Mouse (Mus musculus) stomach, embryonic 16.5 days (tissue): ENCODE results near the gene Cbl. TPM values are rescaled to one million over a fixed set of nuclear protein-coding genes. Genes with fewer than 3 reads are reported as not detected.
A peak's percentile ranks its signal among the peaks of the same experiment; 100 is the strongest.
"Not testable (repeated sequence)": the region's sequence is repeated elsewhere in the genome, so short reads cannot be mapped to it uniquely, and the experiment has no call there.

Source experiments
- ATAC-seq: fragments of 200-750 bp; cut with Nextera tagmentation; 2 replicates; pipeline ENCODE4 v1.8.0; 2017; ENCODE audit warnings: moderate number of reproducible peaks, moderate TSS enrichment; ENCODE audit not compliant: insufficient read depth, low FRiP score
- H3K27ac ChIP-seq: fragments of 300-500 bp; sonication (generic); 2 replicates; pipeline ENCODE4 v1.5.1; 2014; ENCODE audit warnings: low read length
- H3K27me3 ChIP-seq: fragments of 300-500 bp; sonication (generic); 2 replicates; pipeline ENCODE4 v1.6.1; 2014; ENCODE audit warnings: low read length, control low read depth, mixed read lengths; ENCODE audit not compliant: control insufficient read depth, insufficient read depth
- H3K36me3 ChIP-seq: fragments of 300-500 bp; sonication (generic); 2 replicates; pipeline ENCODE4 v1.6.1; 2014; ENCODE audit warnings: low read length; ENCODE audit not compliant: control insufficient read depth, insufficient read depth
- H3K4me1 ChIP-seq: fragments of 300-500 bp; sonication (generic); 2 replicates; pipeline ENCODE4 v1.6.1; 2014; ENCODE audit warnings: low read length, control low read depth, mixed read lengths; ENCODE audit not compliant: control insufficient read depth, insufficient read depth
- H3K4me2 ChIP-seq: fragments of 300-500 bp; sonication (generic); 2 replicates; pipeline ENCODE4 v1.6.1; 2014; ENCODE audit warnings: low read depth, low read length, mixed read lengths
- H3K4me3 ChIP-seq: fragments of 300-500 bp; sonication (generic); replicated peaks from 2 replicates; pipeline ENCODE4 v1.5.1; 2014; ENCODE audit warnings: mild to moderate bottlenecking, low read length
- H3K9ac ChIP-seq: fragments of 300-500 bp; sonication (generic); 2 replicates; pipeline ENCODE4 v1.6.1; 2014; ENCODE audit warnings: low read length
- H3K9me3 ChIP-seq: fragments of 300-500 bp; sonication (generic); replicated peaks from 2 replicates; pipeline ENCODE4 v1.6.1; 2016; ENCODE audit warnings: low read length, control low read depth; ENCODE audit not compliant: control insufficient read depth
- WGBS: fragments of 180-500 bp; shearing (Covaris S2); extraction: QIAGEN DNeasy Blood & Tissue Kit; methylation state at CpG from one replicate; pipeline ENCODE4 v1.1.7; 2014; 5-methylcytosine and 5-hydroxymethylcytosine counted together
- polyA plus RNA-seq: library from polyadenylated mRNA; unstranded; fragments of >200 nt; fragmentation: Nextera tagmentation; extraction: Ambion mirVana; gene quantifications from 2 replicates; pipeline ENCODE4 v1.2.1, GENCODE M21; 2015

Gene Cbl
- polyA plus RNA-seq, 1 experiment from 2014 or later = 14.0 TPM

GRCm38 (mm10) chr9:44111909-44112308 lies 121.9 kb downstream of the Cbl start:
- not testable (repeated sequence) for H3K9ac ChIP-seq, H3K36me3 ChIP-seq, ATAC-seq, H3K27me3 ChIP-seq, H3K27ac ChIP-seq, H3K9me3 ChIP-seq
- WGBS = 48% methylated on average over 10 of the region's 12 CpGs
- H3K4me2 ChIP-seq = peak overlapping the region; percentile 52
- peak overlapping the region; percentile 83; the same call in 1 of the 2 replicates for H3K4me3 ChIP-seq
- H3K4me1 ChIP-seq = peaks cover 35% of the 10 kb centered on the region

DNA sequence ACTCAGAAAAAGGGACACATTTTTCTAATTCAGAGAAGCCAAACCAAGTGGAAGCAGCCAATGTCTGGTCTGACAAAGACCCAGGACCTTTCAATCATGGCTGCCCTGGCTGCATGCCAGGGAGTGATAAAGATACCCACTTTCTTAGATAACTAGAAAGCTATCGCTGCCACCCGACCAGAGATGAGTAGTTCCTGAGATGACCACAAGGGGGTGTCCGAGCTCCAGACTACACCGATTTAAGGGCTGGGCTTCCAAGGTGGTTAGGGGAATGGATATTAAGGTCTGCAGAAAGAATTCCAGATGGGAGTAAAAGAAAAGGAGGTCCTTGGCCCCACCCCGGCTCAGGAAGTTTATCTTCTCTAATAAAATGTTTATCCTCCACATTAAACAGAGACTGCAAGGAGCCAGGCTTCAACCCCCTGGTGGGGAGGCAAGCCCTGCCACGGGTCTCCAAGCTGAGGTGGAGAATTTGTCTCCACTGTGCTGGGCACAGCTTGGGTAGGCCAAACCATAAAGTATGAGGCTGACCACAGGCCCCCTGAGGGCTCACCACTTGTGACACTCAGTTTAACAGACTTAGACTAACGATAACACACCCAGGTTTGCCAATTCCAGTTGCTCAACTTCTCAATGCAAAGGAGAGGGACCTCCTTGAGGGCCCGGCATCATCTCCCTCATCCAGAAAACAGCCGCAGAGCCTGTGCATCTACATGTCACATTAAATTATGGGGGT lies 124.3 kb downstream of the Cbl start:
- peak overlapping the region; percentile 54 for H3K9ac ChIP-seq
- WGBS = 22% methylated on average over 9 of the region's 9 CpGs
- H3K36me3 ChIP-seq = peaks cover 5% of the 10 kb centered on the region; the same call in 1 of the 2 replicates
- H3K4me1 ChIP-seq = peaks cover 39% of the 10 kb centered on the region
- H3K27ac ChIP-seq = peak overlapping the region; percentile 41; the same call in 1 of the 2 replicates
- H3K9me3 ChIP-seq = no peaks in the 10 kb centered on the region
- ATAC-seq = no peak
- no peaks in the 10 kb centered on the region for H3K27me3 ChIP-seq
- peak overlapping the region; percentile 29 for H3K4me3 ChIP-seq
- peak overlapping the region; percentile 43 for H3K4me2 ChIP-seq

DNA sequence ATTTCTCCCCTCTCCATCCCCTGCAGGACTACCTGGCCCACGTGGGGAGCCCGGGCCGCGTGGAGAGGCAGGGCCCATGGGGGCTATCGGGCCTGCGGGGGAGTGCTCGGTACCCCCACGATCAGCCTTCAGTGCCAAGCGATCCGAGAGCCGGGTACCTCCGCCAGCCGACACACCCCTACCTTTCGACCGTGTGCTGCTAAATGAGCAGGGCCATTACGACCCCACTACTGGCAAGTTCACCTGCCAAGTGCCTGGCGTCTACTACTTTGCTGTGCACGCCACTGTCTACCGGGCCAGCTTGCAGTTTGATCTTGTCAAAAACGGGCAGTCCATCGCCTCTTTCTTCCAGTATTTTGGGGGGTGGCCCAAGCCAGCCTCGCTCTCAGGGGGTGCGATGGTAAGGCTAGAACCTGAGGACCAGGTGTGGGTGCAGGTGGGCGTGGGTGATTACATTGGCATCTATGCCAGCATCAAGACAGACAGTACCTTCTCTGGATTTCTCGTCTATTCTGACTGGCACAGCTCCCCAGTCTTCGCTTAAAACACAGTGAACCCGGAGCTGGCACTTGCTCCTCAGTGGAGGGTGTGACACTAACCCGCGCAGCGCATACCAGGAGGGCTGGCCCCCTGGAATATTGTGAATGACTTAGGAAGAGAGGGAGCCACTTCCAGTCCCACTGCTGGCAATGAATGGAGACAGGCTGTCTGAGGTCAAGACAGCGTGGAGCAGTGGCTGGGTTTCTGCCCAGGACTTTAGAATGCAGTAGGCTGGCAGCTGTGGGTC lies 125.4 kb downstream of the Cbl start:
- Histone ChIP-seq H3K27me3 (no peaks in the 10 kb centered on the region), H3K36me3 (peaks cover 5% of the 10 kb centered on the region; the same call in 1 of the 2 replicates), H3K4me1 (peaks cover 39% of the 10 kb centered on the region), H3K9me3 (no peaks in the 10 kb centered on the region), H3K4me2 (peak overlapping the region; percentile 43), H3K9ac (peak overlapping the region; percentile 54), H3K4me3 (peak overlapping the region; percentile 15; the same call in 1 of the 2 replicates), H3K27ac (no peak overlapping the region)
- no peak for ATAC-seq
- WGBS = 81% methylated on average over 31 of the region's 31 CpGs

GRCm38 (mm10) chr9:44107557-44108179 lies 126.2 kb downstream of the Cbl start:
- Histone ChIP-seq H3K9me3 (no peaks in the 10 kb centered on the region), H3K4me2 (peak overlapping the region; percentile 31), H3K9ac (peak overlapping the region; percentile 45), H3K36me3 (peaks cover 5% of the 10 kb centered on the region; the same call in 1 of the 2 replicates), H3K27me3 (no peaks in the 10 kb centered on the region), H3K4me1 (peaks cover 39% of the 10 kb centered on the region), H3K27ac (peak overlapping the region; percentile 54), H3K4me3 (peak overlapping the region; percentile 15; the same call in 1 of the 2 replicates)
- peak; percentile 19; the same call in 1 of the 2 replicates for ATAC-seq
- WGBS = 37% methylated on average over 25 of the region's 25 CpGs

DNA sequence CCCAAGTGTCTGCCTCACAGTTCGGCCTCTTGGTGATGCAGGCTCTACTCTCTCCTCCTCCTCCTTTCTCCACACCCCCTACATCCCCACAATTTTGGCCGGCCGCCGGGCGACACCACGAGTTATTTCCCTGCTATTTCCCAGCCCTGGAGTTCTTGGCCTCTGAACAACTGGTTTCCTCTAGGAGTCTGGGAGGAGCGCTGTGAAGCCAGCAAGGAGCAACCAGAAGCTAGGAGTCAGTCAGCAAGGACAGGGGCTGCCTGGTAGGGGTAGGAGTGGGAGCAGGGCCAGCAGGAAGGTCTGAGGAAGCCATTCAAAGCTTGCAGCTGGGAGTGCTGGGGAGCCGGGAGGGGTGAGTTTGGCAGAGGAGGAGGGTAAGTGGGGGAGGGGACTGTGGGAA lies 126.7 kb downstream of the Cbl start, which contains the start of gene C1qtnf5:
Gene C1qtnf5, plus strand, starts transcription at position 136 of the 400 bp plus-strand sequence.
- Histone ChIP-seq H3K4me2 (peak within 1 kb of the TSS; percentile 31), H3K36me3 (peaks cover 5% of the 10 kb centered on the region; the same call in 1 of the 2 replicates), H3K27ac (peak within 1 kb of the TSS; percentile 54), H3K27me3 (no peaks in the 10 kb centered on the region), H3K4me3 (peak within 1 kb of the TSS; percentile 15; the same call in 1 of the 2 replicates), H3K9me3 (no peaks in the 10 kb centered on the region), H3K4me1 (peaks cover 39% of the 10 kb centered on the region), H3K9ac (peak within 1 kb of the TSS; percentile 45)
- 26% methylated on average over 8 of the region's 8 CpGs for whole genome bisulfite sequencing
- peak; percentile 71 for ATAC-seq

DNA sequence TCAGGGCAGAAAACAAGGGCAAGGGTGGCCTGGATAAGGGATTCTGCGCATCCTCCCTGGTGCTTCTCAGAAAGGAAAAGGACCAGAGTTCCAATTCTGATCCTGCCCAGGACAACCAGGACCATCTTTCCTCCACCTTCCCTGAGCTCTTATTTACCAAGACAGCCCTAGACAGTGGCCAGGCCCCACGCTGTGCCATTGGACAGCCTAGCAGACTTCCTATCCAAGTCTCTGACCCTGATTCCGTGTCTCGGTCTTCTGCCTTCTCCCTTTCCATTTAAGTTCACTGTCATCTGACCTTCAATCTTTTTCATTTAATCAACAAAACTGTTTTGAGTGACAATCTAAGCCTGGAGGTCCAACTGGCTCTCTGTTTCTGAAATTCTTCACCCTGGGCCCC lies 127.3 kb downstream of the Cbl start:
- no peak for ATAC-seq
- Histone ChIP-seq H3K27ac (peak overlapping the region; percentile 4; the same call in 1 of the 2 replicates), H3K9ac (no peak overlapping the region), H3K27me3 (no peaks in the 10 kb centered on the region), H3K9me3 (no peaks in the 10 kb centered on the region), H3K4me3 (no peak overlapping the region), H3K4me1 (peaks cover 39% of the 10 kb centered on the region), H3K4me2 (no peak overlapping the region), H3K36me3 (peaks cover 5% of the 10 kb centered on the region; the same call in 1 of the 2 replicates)
- WGBS = 65% methylated on average over 4 of the region's 4 CpGs

DNA sequence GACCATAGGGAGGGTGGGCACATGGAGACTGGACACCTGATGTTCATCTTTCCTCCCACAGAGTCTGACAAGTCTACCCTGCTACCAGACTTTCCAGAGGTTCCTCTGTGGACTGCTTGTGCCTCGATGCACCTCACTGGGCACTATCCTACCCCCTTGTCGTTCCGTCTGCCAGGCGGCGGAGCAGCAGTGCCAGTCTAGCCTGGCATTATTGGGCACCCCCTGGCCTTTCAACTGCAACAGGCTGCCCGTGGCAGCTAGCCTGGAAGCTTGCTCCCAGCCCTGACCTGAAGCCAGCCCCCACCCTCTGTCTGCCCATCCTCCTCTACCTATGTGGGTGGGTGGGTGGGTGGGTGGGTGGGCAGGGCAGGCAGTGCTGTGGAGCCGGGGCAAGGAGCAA lies 127.7 kb downstream of the Cbl start:
- no peak overlapping the region for H3K4me3 ChIP-seq
- peaks cover 5% of the 10 kb centered on the region; the same call in 1 of the 2 replicates for H3K36me3 ChIP-seq
- H3K9ac ChIP-seq = no peak overlapping the region
- no peak overlapping the region for H3K27ac ChIP-seq
- H3K4me1 ChIP-seq = peaks cover 39% of the 10 kb centered on the region
- H3K9me3 ChIP-seq = no peaks in the 10 kb centered on the region
- WGBS = 92% methylated on average over 7 of the region's 7 CpGs
- no peak for ATAC-seq
- H3K27me3 ChIP-seq = no peaks in the 10 kb centered on the region
- H3K4me2 ChIP-seq = no peak overlapping the region

DNA sequence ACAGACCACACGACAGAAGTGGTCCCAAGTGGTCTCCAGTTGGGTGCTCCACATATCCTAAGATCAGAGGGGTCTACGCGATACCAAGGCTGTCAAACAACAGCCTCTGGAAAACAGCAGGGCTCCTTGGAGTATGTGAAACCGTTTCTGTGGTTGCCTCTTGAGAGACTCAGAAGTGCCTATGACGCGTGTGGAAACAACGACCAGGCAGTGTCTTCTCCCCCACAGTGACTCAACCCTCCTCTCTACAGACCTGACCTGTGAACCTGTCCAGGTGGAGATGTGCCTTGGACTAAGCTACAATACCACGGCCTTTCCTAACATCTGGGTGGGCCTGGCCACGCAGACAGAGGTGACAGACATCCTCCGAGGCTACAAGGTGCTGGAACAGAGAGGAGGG lies 128.1 kb downstream of the Cbl start:
- H3K27me3 ChIP-seq = no peaks in the 10 kb centered on the region
- WGBS = 85% methylated on average over 10 of the region's 10 CpGs

More for the DNA sequence above, 128.1 kb downstream of the Cbl start:
- H3K9ac ChIP-seq = no peak overlapping the region
- no peak overlapping the region for H3K4me2 ChIP-seq
- no peak overlapping the region for H3K4me3 ChIP-seq
- H3K9me3 ChIP-seq = no peaks in the 10 kb centered on the region
- peaks cover 39% of the 10 kb centered on the region for H3K4me1 ChIP-seq
- ATAC-seq = no peak
- no peak overlapping the region for H3K27ac ChIP-seq
- H3K36me3 ChIP-seq = peaks cover 5% of the 10 kb centered on the region; the same call in 1 of the 2 replicates
